Mouse (Mus musculus) embryonic fibroblast, embryonic 13.5 days (primary cell): ENCODE measurements around the gene Unc5a.

ENCODE experiments used
- CTCF ChIP-seq: IDR thresholded peaks from 2 replicates; pipeline ENCODE4 v1.5.1; 2011; ENCODE audit warnings: mild to moderate bottlenecking, control low read depth, low read length, moderate library complexity, borderline replicate concordance; ENCODE audit not compliant: insufficient read depth
- POLR2A ChIP-seq: IDR thresholded peaks from 2 replicates; pipeline ENCODE4 v1.6.1; 2011; ENCODE audit warnings: low read depth, mild to moderate bottlenecking, control low read depth, low read length, moderate library complexity

GRCm38 (mm10) chr13:54945332-54945731, 3.9 kb upstream of the Unc5a start:
- TF ChIP-seq POLR2A (no peak), CTCF (no peak)
